Mouse (Mus musculus) liver, embryonic 14.5 days (tissue): Measurements from ENCODE around the gene S100pbp. TPM values are rescaled to one million over a fixed set of nuclear protein-coding genes. Genes with fewer than 3 reads are reported as not detected.
A peak's percentile ranks its signal among the peaks of the same experiment; 100 is the strongest.

Source experiments
- ATAC-seq: fragments of 200-750 bp; cut with Nextera tagmentation; 2 replicates; pipeline ENCODE4 v1.8.0; 2017; ENCODE audit warnings: moderate number of reproducible peaks, mild to moderate bottlenecking, moderate library complexity; ENCODE audit not compliant: insufficient read depth
- DNase-seq, 3 experiments: peaks; one replicate each; pipeline ENCODE4 v3.0.0-alpha.2; 2012 to 2013; ENCODE audit warnings: low read depth in 3 of 3, low spot score in 3 of 3
- H3K27ac ChIP-seq: fragments of 300-500 bp; sonication (generic); 2 replicates; pipeline ENCODE4 v1.5.1; 2014; ENCODE audit warnings: moderate library complexity, mild to moderate bottlenecking, control low read depth, inconsistent platforms
- H3K27me3 ChIP-seq: fragments of 300-500 bp; sonication (generic); 2 replicates; pipeline ENCODE4 v1.6.1; 2014; ENCODE audit warnings: mild to moderate bottlenecking, low read length, moderate library complexity; ENCODE audit not compliant: control insufficient read depth, insufficient read depth
- H3K36me3 ChIP-seq: fragments of 300-500 bp; sonication (generic); replicated peaks from 2 replicates; pipeline ENCODE4 v1.6.1; 2014; ENCODE audit warnings: low read depth; ENCODE audit not compliant: control insufficient read depth, insufficient read depth
- H3K4me1 ChIP-seq, 2 experiments: fragments of 200-500 bp in 1 of 2; fragments of 300-500 bp in 1 of 2; sonication (generic) in 1 of 2; replicated peaks; 2 replicates each; pipeline ENCODE4 v1.6.1; 2012 to 2014; ENCODE audit warnings: antibody characterized with exemption in 1 of 2, inconsistent platforms in 1 of 2, low read length in 1 of 2; ENCODE audit not compliant: control insufficient read depth in 2 of 2, insufficient read depth in 2 of 2
- H3K4me2 ChIP-seq: fragments of 300-500 bp; sonication (generic); 2 replicates; pipeline ENCODE4 v1.6.1; 2014; ENCODE audit warnings: low read depth, mild to moderate bottlenecking, control low read depth, moderate library complexity
- H3K4me3 ChIP-seq, 2 experiments: fragments of 200-500 bp in 1 of 2; fragments of 300-500 bp in 1 of 2; sonication (generic) in 1 of 2; 2 replicates each; pipeline ENCODE4 v1.5.1; 2012 to 2014; ENCODE audit warnings: low read depth in 2 of 2, low read length in 2 of 2, mild to moderate bottlenecking in 2 of 2, control low read depth in 1 of 2, inconsistent platforms in 1 of 2, moderate library complexity in 1 of 2; ENCODE audit not compliant: insufficient read depth in 1 of 2
- H3K9ac ChIP-seq: fragments of 300-500 bp; sonication (generic); replicated peaks from 2 replicates; pipeline ENCODE4 v1.6.1; 2014; ENCODE audit warnings: mild to moderate bottlenecking, control low read depth, moderate library complexity
- H3K9me3 ChIP-seq: fragments of 300-500 bp; sonication (generic); 2 replicates; pipeline ENCODE4 v1.6.1; 2016; ENCODE audit warnings: low read length, mixed read lengths; ENCODE audit not compliant: control insufficient read depth
- CTCF ChIP-seq: IDR thresholded peaks from 2 replicates; pipeline ENCODE4 v1.5.1; 2016; ENCODE audit warnings: antibody characterized with exemption, low read depth, control low read depth
- EP300 ChIP-seq: IDR thresholded peaks from 2 replicates; pipeline ENCODE4 v1.6.1; 2016; ENCODE audit warnings: antibody characterized with exemption, low read depth
- WGBS: fragments of 180-500 bp; shearing (Covaris S2); extraction: QIAGEN DNeasy Blood & Tissue Kit; methylation state at CpG from one replicate; pipeline ENCODE4 v1.1.7; 2014; ENCODE audit not compliant: insufficient replicate concordance; 5-methylcytosine and 5-hydroxymethylcytosine counted together
- polyA plus RNA-seq, 2 experiments: library from polyadenylated mRNA; depleted of rRNA in 1 of 2; stranded (reverse) in 1 of 2; unstranded in 1 of 2; fragments of >200 nt; fragmentation: Nextera tagmentation in 1 of 2; extraction: Ambion mirVana in 1 of 2; gene quantifications; 2 replicates each; pipeline versions ENCODE4 v1.2.1 to v1.2.3; 2012 to 2014

The S100pbp gene
- polyA plus RNA-seq, 2 experiments: 4.8 to 12.5 TPM

DNA sequence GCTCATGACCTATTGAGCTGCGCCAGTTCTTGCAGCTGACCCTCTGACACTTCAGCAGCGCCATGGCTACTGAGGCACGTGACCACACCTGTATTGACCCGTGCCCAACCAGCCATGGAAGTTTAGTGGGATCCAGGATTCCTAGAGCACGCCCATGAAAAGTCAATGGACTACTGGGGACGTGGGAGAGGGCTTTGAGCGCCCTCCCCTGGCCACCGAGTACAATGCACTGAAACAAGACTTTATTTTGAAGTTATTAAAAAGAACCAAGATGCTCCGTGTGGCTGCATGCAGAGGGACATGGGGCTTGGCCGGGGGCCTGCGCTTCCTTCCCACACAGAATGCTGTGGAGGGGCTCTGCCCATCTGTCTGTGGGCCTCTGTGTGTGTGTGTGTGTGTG, 78.2 kb downstream of the S100pbp start:
- Histone ChIP-seq H3K36me3 (no peaks in the 10 kb centered on the region), H3K9ac (no peak overlapping the region), H3K4me1 (no peaks in the 10 kb centered on the region), H3K4me3 (no peak overlapping the region), H3K27ac (no peak overlapping the region), H3K27me3 (peaks cover 6% of the 10 kb centered on the region), H3K4me2 (no peak overlapping the region), H3K9me3 (no peaks in the 10 kb centered on the region)
- TF ChIP-seq CTCF (peak; percentile 63), EP300 (no peak)
- 40% methylated on average over 11 of the region's 11 CpGs for WGBS
- no peak for ATAC-seq
- no peak for DNase-seq

DNA sequence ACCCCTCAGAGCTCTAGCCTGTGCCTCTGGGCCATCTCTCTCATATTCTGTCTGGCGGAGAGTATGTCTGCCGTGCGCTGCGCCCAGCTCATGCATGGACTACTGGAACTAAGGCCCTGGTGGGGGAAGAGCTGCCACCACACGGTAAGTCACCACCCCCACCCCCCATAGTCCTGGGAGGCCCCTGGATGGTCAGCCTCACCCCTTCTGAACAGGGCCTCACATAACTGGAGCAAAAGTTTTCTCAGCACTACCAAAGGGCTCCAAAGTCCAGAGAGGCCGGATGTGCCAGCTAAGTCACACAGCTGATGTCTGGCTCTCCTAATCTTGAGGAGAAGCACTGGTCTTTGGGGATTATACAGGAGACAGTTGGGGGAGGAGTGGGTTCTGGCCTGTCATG, 78.7 kb downstream of the S100pbp start:
- WGBS: 64% methylated on average over 6 of the region's 6 CpGs
- no peak overlapping the region for H3K4me2 ChIP-seq
- ATAC-seq: no peak
- no peak for DNase-seq
- H3K4me3 ChIP-seq: no peak overlapping the region
- H3K27ac ChIP-seq: no peak overlapping the region
- H3K27me3 ChIP-seq: peaks cover 11% of the 10 kb centered on the region
- no peaks in the 10 kb centered on the region for H3K4me1 ChIP-seq
- TF ChIP-seq EP300 (no peak), CTCF (no peak)
- H3K9ac ChIP-seq: no peak overlapping the region
- no peaks in the 10 kb centered on the region for H3K9me3 ChIP-seq
- no peaks in the 10 kb centered on the region for H3K36me3 ChIP-seq

DNA sequence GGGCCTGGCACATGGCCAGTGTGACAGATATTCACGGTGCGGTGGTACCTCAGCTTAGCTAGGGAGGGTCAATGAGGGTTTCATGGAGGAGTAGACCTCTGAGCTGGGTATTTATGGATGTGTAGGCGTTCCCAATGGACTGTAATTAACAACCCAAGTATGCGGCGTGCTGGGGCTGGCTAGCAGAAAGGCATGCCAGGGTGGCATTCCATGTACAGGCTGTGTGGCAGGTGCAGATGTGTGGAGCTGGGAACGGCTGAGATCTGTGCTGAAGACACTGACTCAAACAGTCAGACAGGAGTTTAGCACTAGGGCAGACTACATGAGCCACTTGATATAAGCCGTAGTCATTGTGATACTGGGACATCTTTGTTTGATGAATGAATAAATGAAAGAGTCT, 80.9 kb downstream of the S100pbp start:
- Histone ChIP-seq H3K9me3 (no peaks in the 10 kb centered on the region), H3K4me1 (no peaks in the 10 kb centered on the region), H3K4me2 (no peak overlapping the region), H3K9ac (no peak overlapping the region), H3K27ac (no peak overlapping the region), H3K27me3 (peaks cover 27% of the 10 kb centered on the region), H3K4me3 (no peak overlapping the region), H3K36me3 (no peaks in the 10 kb centered on the region)
- ATAC-seq: no peak
- no peak for DNase-seq
- 76% methylated on average over 7 of the region's 7 CpGs for WGBS
- no peak for TF ChIP-seq EP300
- TF ChIP-seq CTCF: no peak

DNA sequence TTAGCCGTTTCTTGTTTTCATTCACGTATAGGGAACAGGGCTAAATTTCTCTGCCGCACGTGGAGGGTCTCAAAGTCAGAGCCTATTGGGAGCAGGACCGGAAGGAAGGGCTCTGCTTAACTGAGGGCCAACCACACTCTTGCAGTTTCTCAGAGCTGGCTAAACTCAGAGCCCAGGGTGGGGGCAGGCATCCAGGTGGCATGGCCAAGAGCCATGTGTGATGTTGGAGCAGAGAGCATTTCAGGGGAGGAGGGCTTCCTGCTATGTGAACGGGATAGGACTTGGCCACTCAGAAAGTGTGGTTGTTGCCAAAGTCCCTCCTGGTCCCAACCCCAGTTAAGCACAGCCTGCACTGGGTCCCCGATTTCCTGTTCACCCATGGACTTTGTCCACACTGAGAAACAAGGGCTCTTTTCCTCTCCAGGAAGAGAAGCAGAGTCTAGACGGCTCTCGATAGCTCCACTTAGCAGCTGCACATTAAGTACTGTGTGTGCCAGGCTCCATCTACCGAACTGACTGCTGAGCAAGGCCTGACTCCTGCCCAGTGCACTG, 82.1 kb downstream of the S100pbp start:
- peaks cover 32% of the 10 kb centered on the region for H3K27me3 ChIP-seq
- H3K9ac ChIP-seq: no peak overlapping the region
- DNase-seq: no peak
- TF ChIP-seq CTCF (no peak), EP300 (no peak)
- WGBS: 53% methylated on average over 10 of the region's 10 CpGs
- no peak overlapping the region for H3K27ac ChIP-seq
- H3K4me1 ChIP-seq: no peaks in the 10 kb centered on the region
- H3K4me3 ChIP-seq: no peak overlapping the region
- ATAC-seq: no peak
- no peaks in the 10 kb centered on the region for H3K36me3 ChIP-seq
- no peaks in the 10 kb centered on the region for H3K9me3 ChIP-seq
- H3K4me2 ChIP-seq: no peak overlapping the region

DNA sequence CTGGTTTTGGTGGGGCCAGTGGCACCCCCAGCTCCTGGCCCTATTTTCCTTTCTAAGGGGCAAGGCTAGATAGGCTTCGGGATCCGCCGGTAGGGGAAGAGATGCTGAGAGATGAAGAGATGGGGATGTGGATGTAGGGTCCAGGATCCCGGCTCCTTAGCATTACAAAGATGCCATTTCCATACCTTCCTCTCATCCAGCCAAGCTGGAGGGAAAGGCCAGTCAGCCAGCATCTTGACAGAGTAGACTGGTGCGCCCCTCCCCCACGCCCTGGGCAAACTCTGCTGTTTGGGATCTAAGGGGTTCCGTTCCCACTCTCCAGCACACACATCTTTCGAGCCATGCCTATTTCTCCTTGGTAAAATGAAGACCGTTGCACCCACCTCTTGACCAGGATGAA, 83.5 kb downstream of the S100pbp start:
- H3K4me2 ChIP-seq: no peak overlapping the region
- TF ChIP-seq CTCF (no peak), EP300 (no peak)
- no peaks in the 10 kb centered on the region for H3K9me3 ChIP-seq
- 17% methylated on average over 9 of the region's 9 CpGs for WGBS
- 0 out of 4 replicates have a peak, but pooled peaks cover 0 to 2% of the 10 kb centered on the region in 2 experiments for H3K4me1 ChIP-seq
- H3K36me3 ChIP-seq: no peaks in the 10 kb centered on the region
- ATAC-seq (no peak), DNase-seq (no peak)
- H3K27me3 ChIP-seq: peaks cover 32% of the 10 kb centered on the region
- H3K9ac ChIP-seq: no peak overlapping the region
- no peak overlapping the region for H3K27ac ChIP-seq
- H3K4me3 ChIP-seq: no peak overlapping the region
